Mouse (Mus musculus): ENCODE measurements around the gene Prl3d1. TPM values are rescaled to one million over a fixed set of nuclear protein-coding genes. Genes with fewer than 3 reads are reported as not detected.

Gene Prl3d1
- not detected for total RNA-seq (2023)

GRCm38 (mm10) chr13:27093890-27094289 is at the start of gene Prl3d1:
Gene Prl3d1, plus strand, starts transcription at chr13:27094190.

GRCm38 (mm10) chr13:27057270-27057669 is 36.7 kb upstream of the Prl3d1 start, which contains the start of gene Prl:
Gene Prl, plus strand, starts transcription at chr13:27057570.

GRCm38 (mm10) chr13:27121398-27121797 is 27.4 kb downstream of the Prl3d1 start, which contains the start of gene Prl3d2:
Gene Prl3d2, plus strand, starts transcription at chr13:27121698.

Other genes with a start within 250 kb of the Prl3d1 start
- gene Prl, start 36.6 kb upstream of the Prl3d1 start, total RNA-seq (2023): not detected
- gene Prl3d2, start 27.5 kb downstream of the Prl3d1 start, total RNA-seq (2023): not detected
- not detected for gene Prl3d3, start 62.6 kb downstream of the Prl3d1 start, total RNA-seq (2023)
- gene Prl3c1, start 102.5 kb downstream of the Prl3d1 start, total RNA-seq (2023): not detected
- gene Prl3b1, start 147.7 kb downstream of the Prl3d1 start, total RNA-seq (2023): not detected
- gene Prl3a1, start 165.2 kb downstream of the Prl3d1 start, total RNA-seq (2023): not detected
- gene Prl6a1, start 218.4 kb downstream of the Prl3d1 start, total RNA-seq (2023): not detected